Mouse (Mus musculus): Measurements from ENCODE around the gene Fam155a.

DNA sequence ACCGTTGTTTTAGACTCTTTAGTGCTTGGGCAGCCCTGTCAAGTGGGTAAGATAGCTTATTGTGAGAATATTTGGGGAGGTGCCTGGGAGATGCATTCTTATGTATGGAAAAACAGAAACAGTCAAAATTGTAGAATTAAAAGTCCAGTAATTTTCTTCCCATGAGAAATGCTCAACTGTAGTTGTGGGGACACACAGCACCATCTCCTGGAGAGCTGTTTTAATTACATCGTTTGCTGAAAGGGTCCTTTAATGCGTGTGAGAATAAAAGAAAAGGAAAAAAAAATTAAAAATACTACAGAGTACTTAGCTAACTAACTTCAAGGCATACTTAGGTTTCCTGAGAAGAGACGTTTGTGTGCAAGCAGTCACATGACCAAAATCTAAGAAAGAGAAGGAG lies 582.3 kb downstream of the Fam155a start:
- TF ChIP-seq GATA1 (IDR thresholded peaks at IDR 0.05; ENCODE audit: low read length) (no peak), TAL1 (IDR thresholded peaks at IDR 0.05; ENCODE audit: low read length) (no peak)
